Mouse (Mus musculus): ENCODE measurements around the gene Gprc5b. TPM values are rescaled to one million over a fixed set of nuclear protein-coding genes. Genes with fewer than 3 reads are reported as not detected.

The Gprc5b gene
- total RNA-seq, 2 experiments from 2014 or later: 110 to 125 TPM

DNA sequence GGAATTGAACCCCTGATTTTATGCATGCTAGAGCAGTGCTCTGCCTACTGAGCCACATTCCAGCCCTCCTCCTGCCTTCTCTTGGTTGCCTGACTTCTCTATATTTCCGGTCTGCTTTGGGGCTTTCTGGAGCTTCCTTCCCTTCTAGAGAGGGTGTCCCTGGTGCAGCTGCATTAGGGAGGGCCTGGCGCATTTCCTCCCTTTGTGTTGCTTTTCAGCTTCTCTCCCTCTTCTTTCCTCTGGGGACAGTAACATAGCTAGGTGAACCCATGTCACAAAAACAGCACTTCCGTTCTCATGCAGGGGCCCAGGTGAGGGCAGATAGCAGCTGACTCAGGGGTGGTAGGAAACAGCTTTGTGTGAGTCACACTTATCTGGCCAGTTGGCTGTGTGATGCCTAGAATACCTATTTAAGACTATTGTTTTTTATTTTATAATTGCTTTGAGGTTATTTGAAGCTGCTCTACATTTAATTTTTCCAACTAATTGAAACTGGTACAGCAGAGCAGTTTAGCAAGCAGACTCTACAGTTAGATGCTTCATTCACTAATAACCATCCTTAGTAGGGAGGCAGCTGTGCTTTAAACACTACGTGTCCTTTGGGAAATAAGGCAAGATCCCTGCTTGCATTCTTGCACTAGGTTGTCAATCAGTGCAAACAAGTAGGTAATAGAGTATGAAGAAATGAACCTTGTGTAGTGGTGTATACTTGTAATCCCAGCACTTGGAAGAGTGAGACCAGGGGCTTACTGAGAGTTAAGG is 72.4 kb downstream of the Gprc5b start:
- DNase-seq (ENCODE audit: extremely low spot score in 1 of 2, low spot score in 1 of 2): no peak

Other genes with a start within 250 kb of the Gprc5b start
- 1 to 10 TPM; 4.0 to 4.5 TPM for gene Iqck, start 139.5 kb downstream of the Gprc5b start, total RNA-seq (2021)
- gene Knop1, start 139.0 kb downstream of the Gprc5b start, total RNA-seq (2021): 10 to 100 TPM; 24.1 to 27.5 TPM
- 1 to 10 TPM; 1.8 to 1.9 TPM for gene Gpr139, start 189.4 kb upstream of the Gprc5b start, total RNA-seq (2021)

Data from layer of hippocampus, postnatal 25 days (tissue).